Mouse (Mus musculus): Measurements from ENCODE around the gene Acvr1. TPM values are rescaled to one million over a fixed set of nuclear protein-coding genes. Genes with fewer than 3 reads are reported as not detected.
A peak's percentile ranks its signal among the peaks of the same experiment; 100 is the strongest.

Acvr1 gene
- 10 to 100 TPM; 31.4 to 37.6 (median 32.6) TPM for total RNA-seq (2022)

- DNase-seq (ENCODE audit: low spot score in 2 of 2): peak; percentile 58 to 91
These were observed at the start of gene Acvr1, which contains the start of gene Upp2 for GRCm38 (mm10) chr2:58567066-58567810. Gene Acvr1 (minus strand): TSS chr2:58567157. Gene Upp2 (plus strand): TSS chr2:58567298.

- DNase-seq (ENCODE audit: low spot score in 2 of 2): no peak
These were observed 48.8 kb upstream of the Acvr1 start for GRCm38 (mm10) chr2:58615766-58616165.

- DNase-seq (ENCODE audit: low spot score in 2 of 2): no peak
These were observed 47.9 kb upstream of the Acvr1 start for GRCm38 (mm10) chr2:58614851-58615250.

GRCm38 (mm10) chr2:58613720-58614119, 46.8 kb upstream of the Acvr1 start:
- no peak for DNase-seq (ENCODE audit: low spot score in 2 of 2)

- no peak for DNase-seq (ENCODE audit: low spot score in 2 of 2)
These were observed 37.8 kb upstream of the Acvr1 start for GRCm38 (mm10) chr2:58604791-58605190.

GRCm38 (mm10) chr2:58603379-58603778, 36.4 kb upstream of the Acvr1 start:
- DNase-seq (ENCODE audit: low spot score in 2 of 2): no peak

GRCm38 (mm10) chr2:58601382-58601781, 34.4 kb upstream of the Acvr1 start:
- DNase-seq (ENCODE audit: low spot score in 2 of 2): no peak

- no peak for DNase-seq (ENCODE audit: low spot score in 2 of 2)
These were observed 32.7 kb upstream of the Acvr1 start for GRCm38 (mm10) chr2:58599639-58600038.

- DNase-seq (ENCODE audit: low spot score in 2 of 2): no peak
These were observed 30.6 kb upstream of the Acvr1 start for GRCm38 (mm10) chr2:58597556-58597955.

GRCm38 (mm10) chr2:58596774-58597342, 29.9 kb upstream of the Acvr1 start:
- peak in 1 of 2 experiments; percentile 57 for DNase-seq (ENCODE audit: low spot score in 2 of 2)

GRCm38 (mm10) chr2:58595350-58595749, 28.4 kb upstream of the Acvr1 start:
- DNase-seq (ENCODE audit: low spot score in 2 of 2): no peak

GRCm38 (mm10) chr2:58590055-58590454, 23.1 kb upstream of the Acvr1 start:
- no peak for DNase-seq (ENCODE audit: low spot score in 2 of 2)

- peak in 1 of 2 experiments; percentile 63 for DNase-seq (ENCODE audit: low spot score in 2 of 2)
These were observed 22.7 kb upstream of the Acvr1 start for GRCm38 (mm10) chr2:58589637-58590036.

GRCm38 (mm10) chr2:58586311-58586710, 19.4 kb upstream of the Acvr1 start:
- peak; percentile 39 to 76 for DNase-seq (ENCODE audit: low spot score in 2 of 2)

- DNase-seq (ENCODE audit: low spot score in 2 of 2): no peak
These were observed 7.2 kb upstream of the Acvr1 start for GRCm38 (mm10) chr2:58574167-58574566.

GRCm38 (mm10) chr2:58568841-58569645, 2.1 kb upstream of the Acvr1 start:
- no peak for DNase-seq (ENCODE audit: low spot score in 2 of 2)

- no peak for DNase-seq (ENCODE audit: low spot score in 2 of 2)
These were observed 1.1 kb upstream of the Acvr1 start for GRCm38 (mm10) chr2:58567866-58568719.

- peak; percentile 38 to 52 for DNase-seq (ENCODE audit: low spot score in 2 of 2)
These were observed 419 bp downstream of the Acvr1 start for GRCm38 (mm10) chr2:58566410-58567065.

- DNase-seq (ENCODE audit: low spot score in 2 of 2): no peak
These were observed 928 bp downstream of the Acvr1 start for GRCm38 (mm10) chr2:58566049-58566409.

- peak; percentile 35 to 79 for DNase-seq (ENCODE audit: low spot score in 2 of 2)
These were observed 1.7 kb downstream of the Acvr1 start for GRCm38 (mm10) chr2:58565267-58565666.

- DNase-seq (ENCODE audit: low spot score in 2 of 2): no peak
These were observed 4.8 kb downstream of the Acvr1 start for GRCm38 (mm10) chr2:58562137-58562536.
